Mouse (Mus musculus) heart, embryonic 12.5 days (tissue): ENCODE data around the gene Slc10a7. TPM values are rescaled to one million over a fixed set of nuclear protein-coding genes. Genes with fewer than 3 reads are reported as not detected.
"Not testable (repeated sequence)": the region's sequence is repeated elsewhere in the genome, so short reads cannot be mapped to it uniquely, and the experiment has no call there.

Experiments used
- ATAC-seq: fragments of 200-750 bp; cut with Nextera tagmentation; 2 replicates; pipeline ENCODE4 v1.8.0; 2017; ENCODE audit warnings: moderate TSS enrichment, moderate library complexity; ENCODE audit not compliant: insufficient number of reproducible peaks, low FRiP score
- H3K27ac ChIP-seq: fragments of 300-500 bp; sonication (generic); 2 replicates; pipeline ENCODE4 v1.5.1; 2016; ENCODE audit warnings: mild to moderate bottlenecking, moderate library complexity; ENCODE audit not compliant: poor library complexity, severe bottlenecking
- H3K27me3 ChIP-seq: fragments of 300-500 bp; sonication (generic); replicated peaks from 2 replicates; pipeline ENCODE4 v1.6.1; 2016; ENCODE audit warnings: mild to moderate bottlenecking, moderate library complexity
- H3K36me3 ChIP-seq: fragments of 300-500 bp; sonication (generic); 2 replicates; pipeline ENCODE4 v1.6.1; 2016; ENCODE audit warnings: mild to moderate bottlenecking, moderate library complexity
- H3K4me1 ChIP-seq: fragments of 300-500 bp; sonication (generic); replicated peaks from 2 replicates; pipeline ENCODE4 v1.6.1; 2016; ENCODE audit warnings: mild to moderate bottlenecking
- H3K4me2 ChIP-seq: fragments of 300-500 bp; sonication (generic); 2 replicates; pipeline ENCODE4 v1.6.1; 2016; ENCODE audit warnings: mild to moderate bottlenecking, moderate library complexity
- H3K4me3 ChIP-seq: fragments of 300-500 bp; sonication (generic); 2 replicates; pipeline ENCODE4 v1.5.1; 2016; ENCODE audit warnings: mild to moderate bottlenecking
- H3K9ac ChIP-seq: fragments of 300-500 bp; sonication (generic); 2 replicates; pipeline ENCODE4 v1.6.1; 2016; ENCODE audit warnings: mild to moderate bottlenecking, moderate library complexity
- H3K9me3 ChIP-seq: fragments of 300-500 bp; sonication (generic); replicated peaks from 2 replicates; pipeline ENCODE4 v1.6.1; 2016; ENCODE audit warnings: mild to moderate bottlenecking, moderate library complexity
- WGBS: fragments of 180-500 bp; shearing (Covaris S2); methylation state at CpG from one replicate; pipeline ENCODE4 v1.1.7; 2016; 5-methylcytosine and 5-hydroxymethylcytosine counted together
- polyA plus RNA-seq: library from polyadenylated mRNA; unstranded; fragments of >200 nt; fragmentation: Nextera tagmentation; extraction: Ambion mirVana; gene quantifications from 2 replicates; pipeline ENCODE4 v1.2.1, GENCODE M21; 2016

Slc10a7 gene
- polyA plus RNA-seq: 11.8 and 12.9 TPM in 2 replicates

DNA sequence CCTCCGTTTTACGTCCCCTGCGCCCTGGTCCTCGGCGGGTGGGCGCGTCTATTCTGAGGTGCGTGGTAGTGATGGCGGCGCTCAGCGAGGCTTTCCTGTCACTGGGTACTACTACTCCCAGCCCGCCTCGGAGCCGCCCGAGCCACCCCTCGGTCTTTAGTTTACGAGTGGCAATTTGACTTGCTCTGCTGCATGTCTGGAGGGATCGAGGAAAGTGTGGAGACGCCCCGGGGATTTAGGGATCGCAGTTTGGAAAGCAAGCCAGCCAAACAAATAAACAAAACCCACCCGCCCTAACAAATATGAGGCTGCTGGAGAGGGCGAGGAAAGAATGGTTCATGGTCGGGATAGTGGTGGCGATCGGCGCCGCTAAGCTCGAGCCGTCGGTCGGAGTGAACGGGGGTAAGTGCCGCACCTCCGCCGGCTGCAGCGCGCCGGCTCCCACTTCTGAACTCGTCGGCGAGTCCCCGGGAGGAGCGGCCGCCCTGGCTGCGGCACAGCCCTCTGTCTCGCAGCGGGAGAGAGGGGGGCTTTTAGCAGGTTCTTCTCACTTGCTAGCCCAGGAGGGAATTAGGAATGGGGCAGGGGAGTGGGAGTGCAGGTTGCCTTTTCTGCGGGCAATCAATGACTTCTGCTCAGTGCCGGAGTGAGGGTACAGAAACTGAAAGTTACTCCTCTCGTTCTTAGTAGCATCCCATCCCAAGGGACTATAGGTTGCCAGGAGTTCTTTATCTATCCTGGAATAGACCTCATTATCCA lies at the start of gene Slc10a7:
Slc10a7 (plus strand) TSS at position 74 of the 759 bp plus-strand sequence.
- Histone ChIP-seq H3K27ac (peak within 1 kb of the TSS; percentile 96), H3K9ac (peak within 1 kb of the TSS; percentile 98), H3K27me3 (no peaks in the 10 kb centered on the region), H3K4me2 (peak within 1 kb of the TSS; percentile 92), H3K9me3 (no peaks in the 10 kb centered on the region), H3K36me3 (peaks cover 16% of the 10 kb centered on the region), H3K4me3 (peak within 1 kb of the TSS; percentile 86), H3K4me1 (peaks cover 10% of the 10 kb centered on the region)
- ATAC-seq: peak; percentile 93
- WGBS: under 1% methylated on average over 51 of the region's 51 CpGs

GRCm38 (mm10) chr8:78463941-78464340 lies 45.2 kb upstream of the Slc10a7 start:
- Histone ChIP-seq H3K27ac (no peak overlapping the region), H3K36me3 (no peaks in the 10 kb centered on the region), H3K4me3 (no peak overlapping the region), H3K27me3 (no peaks in the 10 kb centered on the region), H3K9ac (no peak overlapping the region), H3K4me2 (no peak overlapping the region), H3K4me1 (no peaks in the 10 kb centered on the region), H3K9me3 (peaks cover 6% of the 10 kb centered on the region)
- ATAC-seq: no peak
- WGBS: 74% methylated on average over 2 of the region's 2 CpGs

- Histone ChIP-seq H3K36me3 (no peaks in the 10 kb centered on the region), H3K4me1 (no peaks in the 10 kb centered on the region), H3K4me2 (no peak overlapping the region), H3K9me3 (peaks cover 6% of the 10 kb centered on the region), H3K27me3 (no peaks in the 10 kb centered on the region), H3K27ac (no peak overlapping the region), H3K4me3 (no peak overlapping the region), H3K9ac (no peak overlapping the region)
- ATAC-seq: no peak
- WGBS: 79% methylated on average over 2 of the region's 2 CpGs
Observed at GRCm38 (mm10) chr8:78467889-78468288, 41.3 kb upstream of the Slc10a7 start.

DNA sequence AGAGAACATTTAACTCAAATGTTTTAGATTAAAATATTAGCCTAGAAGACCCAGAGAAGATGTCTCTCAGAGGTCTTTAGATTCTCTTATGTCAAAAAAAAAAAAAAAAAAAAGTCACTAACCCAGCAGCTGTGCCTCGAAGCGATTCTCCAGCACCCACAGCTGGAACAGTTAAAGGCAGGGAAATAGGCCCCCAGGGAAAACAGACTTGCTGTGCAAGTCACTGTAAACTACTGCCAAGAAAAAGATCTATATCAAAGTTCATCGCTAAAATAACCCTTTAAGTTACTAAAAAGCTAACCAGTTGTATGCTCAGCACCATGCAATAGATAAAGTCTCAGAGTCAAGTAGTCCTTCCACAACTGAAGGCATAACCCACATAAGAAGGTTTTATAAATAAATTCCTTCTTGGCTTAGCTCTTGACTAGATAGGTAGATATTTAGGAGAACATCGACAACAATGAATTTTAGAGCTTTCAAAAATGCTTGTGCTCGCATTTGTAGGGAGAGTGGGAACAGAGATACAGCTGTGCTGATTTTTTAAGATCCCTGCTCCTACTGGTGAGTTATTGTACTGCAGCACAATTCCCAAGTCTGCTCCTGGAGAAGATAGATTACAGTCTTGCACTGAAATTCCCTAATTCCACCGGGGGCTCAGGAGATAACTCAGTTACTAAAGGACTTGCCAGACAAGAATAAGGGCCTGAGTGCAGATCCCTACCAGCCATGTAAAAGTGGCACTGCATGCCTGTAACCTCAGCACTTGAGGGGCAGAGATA lies 31.9 kb upstream of the Slc10a7 start:
- Histone ChIP-seq H3K4me2 (no peak overlapping the region), H3K4me3 (no peak overlapping the region), H3K27ac (no peak overlapping the region), H3K9me3 (no peaks in the 10 kb centered on the region; the same call in 1 of the 2 replicates), H3K4me1 (no peaks in the 10 kb centered on the region), H3K27me3 (no peaks in the 10 kb centered on the region), H3K9ac (no peak overlapping the region), H3K36me3 (no peaks in the 10 kb centered on the region)
- no peak for ATAC-seq
- 48% methylated on average over 6 of the region's 6 CpGs for WGBS

GRCm38 (mm10) chr8:78489733-78490132 lies 19.4 kb upstream of the Slc10a7 start:
- H3K9me3 ChIP-seq: no peaks in the 10 kb centered on the region
- 78% methylated on average over 3 of the region's 3 CpGs for WGBS
- no peaks in the 10 kb centered on the region for H3K4me1 ChIP-seq
- H3K4me3 ChIP-seq: no peak overlapping the region
- H3K4me2 ChIP-seq: no peak overlapping the region
- H3K27ac ChIP-seq: no peak overlapping the region
- H3K9ac ChIP-seq: no peak overlapping the region
- H3K36me3 ChIP-seq: no peaks in the 10 kb centered on the region
- no peaks in the 10 kb centered on the region for H3K27me3 ChIP-seq
- no peak for ATAC-seq

GRCm38 (mm10) chr8:78493031-78493430 lies 16.1 kb upstream of the Slc10a7 start:
- no peak overlapping the region for H3K9ac ChIP-seq
- no peaks in the 10 kb centered on the region for H3K9me3 ChIP-seq
- H3K27ac ChIP-seq: no peak overlapping the region
- no peaks in the 10 kb centered on the region for H3K36me3 ChIP-seq
- no peak overlapping the region for H3K4me3 ChIP-seq
- H3K4me1 ChIP-seq: no peaks in the 10 kb centered on the region
- no peak overlapping the region for H3K4me2 ChIP-seq
- H3K27me3 ChIP-seq: no peaks in the 10 kb centered on the region
- WGBS: 44% methylated on average over 2 of the region's 2 CpGs
- no peak for ATAC-seq

- not testable (repeated sequence) for ATAC-seq
Observed at GRCm38 (mm10) chr8:78496273-78496672, 12.9 kb upstream of the Slc10a7 start.

DNA sequence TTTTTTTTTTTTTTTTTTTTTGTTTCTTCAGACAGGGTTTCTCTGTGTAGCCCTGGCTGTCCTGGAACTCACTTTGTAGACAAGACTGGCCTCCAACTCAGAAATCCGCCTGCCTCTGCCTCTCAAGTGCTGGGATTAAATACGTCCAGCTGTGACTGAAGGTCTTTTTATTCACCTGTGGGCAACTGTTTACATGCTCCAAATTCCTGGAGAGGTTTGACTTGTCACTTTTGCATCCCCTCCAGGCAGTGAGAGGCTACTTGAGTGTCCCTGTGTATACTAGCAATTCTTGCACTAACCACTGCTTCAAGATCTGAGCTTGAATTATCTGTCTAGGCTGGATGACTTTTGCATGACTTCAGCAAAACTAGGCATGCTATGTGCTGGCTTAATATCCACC lies 6.4 kb upstream of the Slc10a7 start:
- no peaks in the 10 kb centered on the region for H3K9me3 ChIP-seq
- H3K27ac ChIP-seq: no peak overlapping the region
- ATAC-seq: no peak
- peaks cover 25% of the 10 kb centered on the region for H3K36me3 ChIP-seq
- WGBS: 69% methylated on average over 2 of the region's 2 CpGs
- H3K4me2 ChIP-seq: no peak overlapping the region
- no peaks in the 10 kb centered on the region for H3K27me3 ChIP-seq
- no peak overlapping the region for H3K9ac ChIP-seq
- H3K4me1 ChIP-seq: peaks cover 3% of the 10 kb centered on the region
- H3K4me3 ChIP-seq: no peak overlapping the region

More at GRCm38 (mm10) chr8:78496273-78496672, 12.9 kb upstream of the Slc10a7 start:
- not testable (repeated sequence) for H3K27ac ChIP-seq, H3K4me1 ChIP-seq, H3K9me3 ChIP-seq, H3K27me3 ChIP-seq, H3K4me2 ChIP-seq, H3K4me3 ChIP-seq, H3K36me3 ChIP-seq, H3K9ac ChIP-seq
- 82% methylated on average over 3 of the region's 3 CpGs for WGBS

DNA sequence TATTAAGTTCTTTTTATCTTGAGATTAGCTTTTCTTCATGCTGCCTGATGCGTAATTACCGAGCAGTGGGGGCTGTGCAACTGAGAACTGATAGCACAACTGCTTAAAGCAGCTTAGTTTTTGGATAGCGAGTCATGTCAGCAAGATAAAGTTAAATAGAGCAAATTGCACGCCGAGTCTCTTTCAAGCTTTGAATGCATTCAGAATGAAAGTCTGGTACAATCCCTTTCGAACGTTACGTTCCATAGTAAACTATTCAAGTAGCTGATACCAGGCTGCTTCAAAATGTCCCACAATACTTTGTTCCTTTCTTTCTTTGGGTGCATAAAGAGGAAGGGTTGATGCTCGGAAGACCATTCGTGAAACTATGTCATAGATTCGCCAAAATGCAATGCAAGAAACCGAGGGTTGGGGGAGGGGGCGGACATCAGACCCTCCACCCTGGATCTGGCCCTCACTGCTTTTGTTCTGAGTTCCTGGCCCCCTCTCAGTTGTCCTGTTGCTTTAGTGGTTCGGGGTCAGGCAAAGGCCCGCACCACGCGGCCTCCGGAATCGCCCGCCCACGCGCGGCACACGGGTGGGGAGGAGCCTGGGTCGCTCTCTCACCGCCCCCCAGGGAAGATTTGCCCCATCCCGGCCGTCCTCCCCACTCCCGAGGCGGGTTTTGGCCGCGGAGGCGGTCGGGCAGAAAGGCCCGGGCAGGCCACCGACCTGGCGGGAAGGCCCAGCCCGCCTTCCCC lies 997 bp upstream of the Slc10a7 start:
- Histone ChIP-seq H3K4me1 (peaks cover 10% of the 10 kb centered on the region), H3K36me3 (peaks cover 27% of the 10 kb centered on the region), H3K4me2 (peak overlapping the region; percentile 92), H3K4me3 (peak overlapping the region; percentile 86), H3K27me3 (no peaks in the 10 kb centered on the region), H3K27ac (peak overlapping the region; percentile 96), H3K9ac (peak overlapping the region; percentile 98), H3K9me3 (no peaks in the 10 kb centered on the region)
- peak; percentile 51; the same call in 1 of the 2 replicates for ATAC-seq
- under 1% methylated on average over 38 of the region's 38 CpGs for WGBS

- H3K9ac ChIP-seq: peak within 1 kb of the TSS; percentile 98
- H3K4me3 ChIP-seq: peak within 1 kb of the TSS; percentile 86
- no peaks in the 10 kb centered on the region for H3K27me3 ChIP-seq
- WGBS: under 1% methylated on average over 65 of the region's 70 CpGs
- peak within 1 kb of the TSS; percentile 96 for H3K27ac ChIP-seq
- H3K36me3 ChIP-seq: peaks cover 22% of the 10 kb centered on the region
- peak within 1 kb of the TSS; percentile 92 for H3K4me2 ChIP-seq
- peaks cover 10% of the 10 kb centered on the region for H3K4me1 ChIP-seq
- ATAC-seq: peak; percentile 89
- no peaks in the 10 kb centered on the region for H3K9me3 ChIP-seq
Observed at GRCm38 (mm10) chr8:78508719-78509272, 350 bp upstream of the Slc10a7 start, which contains the start of gene Rbmxl1. Rbmxl1 (minus strand) TSS chr8:78508898.
